Mouse (Mus musculus) limb, embryonic 12.5 days (tissue): ENCODE measurements around the gene Pde6d. TPM values are rescaled to one million over a fixed set of nuclear protein-coding genes. Genes with fewer than 3 reads are reported as not detected.
"Not testable (repeated sequence)": the region's sequence is repeated elsewhere in the genome, so short reads cannot be mapped to it uniquely, and the experiment has no call there.

Source experiments
- ATAC-seq: fragments of 200-750 bp; cut with Nextera tagmentation; 2 replicates; pipeline ENCODE4 v1.8.0; 2017; ENCODE audit warnings: low read depth, moderate TSS enrichment; ENCODE audit not compliant: insufficient number of reproducible peaks, insufficient read depth, low FRiP score, low TSS enrichment
- H3K27ac ChIP-seq: fragments of 300-500 bp; sonication (generic); 2 replicates; pipeline ENCODE4 v1.5.1; 2016; ENCODE audit warnings: mild to moderate bottlenecking, moderate library complexity
- H3K27me3 ChIP-seq: fragments of 300-500 bp; sonication (generic); 2 replicates; pipeline ENCODE4 v1.6.1; 2016; ENCODE audit warnings: mild to moderate bottlenecking, moderate library complexity
- H3K36me3 ChIP-seq: fragments of 300-500 bp; sonication (generic); 2 replicates; pipeline ENCODE4 v1.6.1; 2016; ENCODE audit warnings: mild to moderate bottlenecking, moderate library complexity
- H3K4me1 ChIP-seq: fragments of 300-500 bp; sonication (generic); replicated peaks from 2 replicates; pipeline ENCODE4 v1.6.1; 2016
- H3K4me2 ChIP-seq: fragments of 300-500 bp; sonication (generic); 2 replicates; pipeline ENCODE4 v1.6.1; 2016; ENCODE audit warnings: mild to moderate bottlenecking, moderate library complexity
- H3K4me3 ChIP-seq: fragments of 300-500 bp; sonication (generic); replicated peaks from 2 replicates; pipeline ENCODE4 v1.5.1; 2016; ENCODE audit warnings: mild to moderate bottlenecking
- H3K9ac ChIP-seq: fragments of 300-500 bp; sonication (generic); replicated peaks from 2 replicates; pipeline ENCODE4 v1.6.1; 2016; ENCODE audit warnings: mild to moderate bottlenecking, moderate library complexity
- H3K9me3 ChIP-seq: fragments of 300-500 bp; sonication (generic); 2 replicates; pipeline ENCODE4 v1.6.1; 2016; ENCODE audit warnings: mild to moderate bottlenecking, moderate library complexity
- WGBS: fragments of 180-500 bp; shearing (Covaris S2); methylation state at CpG from one replicate; pipeline ENCODE4 v1.1.7; 2016; 5-methylcytosine and 5-hydroxymethylcytosine counted together
- polyA plus RNA-seq: library from polyadenylated mRNA; unstranded; fragments of >200 nt; fragmentation: Nextera tagmentation; extraction: Ambion mirVana; gene quantifications from 2 replicates; pipeline ENCODE4 v1.2.1, GENCODE M21; 2016

Gene Pde6d
- polyA plus RNA-seq, 1 experiment from 2014 or later, result 90.7 TPM

GRCm38 (mm10) chr1:86525499-86526115 lies 56.8 kb downstream of the Pde6d start:
- H3K9ac ChIP-seq, result peak overlapping the region; percentile 96
- WGBS, result under 1% methylated on average over 43 of the region's 44 CpGs
- H3K27me3 ChIP-seq, result no peaks in the 10 kb centered on the region
- peak; percentile 2; the same call in 1 of the 2 replicates for ATAC-seq
- peak overlapping the region; percentile 99 for H3K4me3 ChIP-seq
- H3K4me1 ChIP-seq, result peaks cover 30% of the 10 kb centered on the region
- peak overlapping the region; percentile 100 for H3K27ac ChIP-seq
- H3K36me3 ChIP-seq, result peaks cover 23% of the 10 kb centered on the region
- peak overlapping the region; percentile 82 for H3K4me2 ChIP-seq
- H3K9me3 ChIP-seq, result no peaks in the 10 kb centered on the region

- Histone ChIP-seq H3K9me3 (no peaks in the 10 kb centered on the region), H3K27me3 (no peaks in the 10 kb centered on the region), H3K27ac (peak overlapping the region; percentile 100), H3K4me1 (peaks cover 29% of the 10 kb centered on the region), H3K9ac (peak overlapping the region; percentile 96), H3K4me2 (peak overlapping the region; percentile 82), H3K4me3 (peak overlapping the region; percentile 99), H3K36me3 (peaks cover 22% of the 10 kb centered on the region)
- 1% methylated on average over 53 of the region's 53 CpGs for WGBS
- ATAC-seq, result peak; percentile 63
These were observed 57.6 kb downstream of the Pde6d start for GRCm38 (mm10) chr1:86524619-86525498.

DNA sequence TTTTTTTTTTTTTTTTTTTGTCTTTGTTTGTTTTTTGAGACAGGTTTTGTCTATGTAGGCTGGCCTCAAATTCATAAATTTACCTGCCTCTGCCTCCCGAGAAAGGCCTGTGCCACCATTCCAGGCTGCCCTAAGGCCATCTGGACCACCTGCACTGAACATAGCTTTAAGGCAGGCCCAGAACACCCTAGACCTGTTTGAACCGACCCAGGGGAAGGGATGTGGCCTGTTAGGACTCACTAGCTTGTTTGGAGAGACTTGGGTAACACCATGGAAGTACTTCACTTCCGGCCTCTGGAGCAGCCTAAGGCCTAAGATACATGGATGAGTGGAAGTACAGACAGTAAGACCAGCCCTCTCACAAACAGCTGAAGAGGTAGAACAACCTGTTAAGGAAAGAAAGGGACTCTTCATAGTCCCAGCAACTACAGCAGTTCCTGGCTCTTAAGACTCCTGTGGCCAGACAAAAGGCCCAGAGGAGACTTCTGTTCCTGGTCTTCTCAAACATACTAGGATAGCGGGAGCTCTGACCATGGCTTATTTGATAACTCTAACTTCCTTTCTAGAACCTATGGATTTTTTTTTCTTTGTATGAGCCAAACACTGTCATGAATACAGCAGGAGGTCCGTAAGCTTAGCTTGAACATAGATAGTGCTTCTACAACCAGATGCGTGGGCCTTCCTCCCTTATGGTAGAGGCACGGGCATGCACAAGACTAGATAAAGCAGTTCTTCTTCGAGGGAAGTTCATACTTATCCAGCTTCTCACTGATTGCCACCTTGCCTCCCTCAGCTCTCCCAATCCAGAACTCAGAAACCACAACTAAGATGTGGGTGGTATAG lies 58.4 kb downstream of the Pde6d start:
- Histone ChIP-seq H3K4me3 (peak overlapping the region; percentile 99; the same call in 1 of the 2 replicates), H3K27me3 (no peaks in the 10 kb centered on the region), H3K9me3 (no peaks in the 10 kb centered on the region), H3K27ac (peak overlapping the region; percentile 100), H3K4me2 (peak overlapping the region; percentile 82), H3K4me1 (peaks cover 21% of the 10 kb centered on the region), H3K36me3 (peaks cover 13% of the 10 kb centered on the region), H3K9ac (peak overlapping the region; percentile 77)
- WGBS, result 81% methylated on average over 8 of the region's 8 CpGs
- ATAC-seq, result no peak

DNA sequence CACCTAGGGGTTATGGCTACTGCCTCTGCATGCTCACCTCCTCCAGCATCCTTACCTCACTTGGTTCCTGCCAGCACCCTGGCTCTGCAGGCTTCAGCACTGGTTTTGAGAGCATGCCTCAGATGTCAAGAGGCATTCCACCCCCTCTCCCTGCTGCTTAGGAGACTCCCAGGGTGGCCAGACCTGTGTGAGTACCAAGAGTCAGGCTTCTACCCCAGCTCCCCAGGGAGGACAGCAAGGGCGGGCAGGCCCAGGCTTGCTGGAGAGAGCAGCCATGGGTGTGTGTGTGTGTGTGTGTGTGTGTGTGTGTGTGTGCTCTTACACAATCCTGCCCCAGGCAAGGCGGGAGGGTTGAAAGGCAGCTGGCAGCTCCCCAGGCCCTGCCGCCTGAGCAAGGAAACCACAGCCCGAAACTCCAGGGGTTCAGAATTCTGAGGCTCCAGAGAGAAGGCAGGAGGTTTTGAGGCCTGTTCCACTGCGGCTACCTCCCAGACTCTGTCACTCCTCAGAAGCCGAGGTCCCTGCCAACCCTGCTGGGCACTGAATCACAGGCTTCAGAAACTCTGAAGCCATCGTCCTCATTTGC lies 60.0 kb downstream of the Pde6d start:
- H3K9ac ChIP-seq, result 0 out of 2 replicates have a peak overlapping the region, but pooled peaks have one; percentile 2
- 58% methylated on average over 7 of the region's 7 CpGs for WGBS
- H3K27ac ChIP-seq, result peak overlapping the region; percentile 77
- no peaks in the 10 kb centered on the region for H3K36me3 ChIP-seq
- no peak overlapping the region for H3K4me2 ChIP-seq
- peaks cover 19% of the 10 kb centered on the region for H3K4me1 ChIP-seq
- no peak for ATAC-seq
- H3K9me3 ChIP-seq, result no peaks in the 10 kb centered on the region
- H3K4me3 ChIP-seq, result no peak overlapping the region
- no peaks in the 10 kb centered on the region for H3K27me3 ChIP-seq

DNA sequence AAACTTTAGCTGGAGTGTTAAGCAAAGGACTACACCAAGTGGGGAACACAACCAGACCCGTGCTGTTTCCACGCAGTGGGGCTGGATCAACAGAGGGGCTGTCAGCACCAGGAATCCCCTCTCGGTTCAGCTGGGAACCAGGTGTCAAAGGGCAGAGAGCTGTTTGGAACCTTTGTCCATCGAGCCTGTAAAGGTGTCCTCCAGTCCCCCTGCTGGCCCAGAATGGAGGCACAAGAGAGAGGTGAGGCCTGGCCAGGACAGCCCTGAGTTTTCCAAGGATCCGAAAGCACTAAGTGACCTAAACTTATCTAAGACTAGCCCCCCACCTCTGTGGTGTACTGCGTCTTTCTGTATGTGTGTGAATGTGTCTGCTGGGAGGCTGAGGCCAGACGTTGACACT lies 62.1 kb downstream of the Pde6d start:
- 0 out of 2 replicates have a peak overlapping the region, but pooled peaks have one; percentile 9 for H3K27ac ChIP-seq

GRCm38 (mm10) chr1:86517076-86517475 lies 65.4 kb downstream of the Pde6d start:
- Histone ChIP-seq H3K27ac (no peak overlapping the region), H3K4me3 (no peak overlapping the region), H3K9ac (no peak overlapping the region), H3K9me3 (no peaks in the 10 kb centered on the region), H3K4me2 (no peak overlapping the region), H3K4me1 (peaks cover 10% of the 10 kb centered on the region), H3K27me3 (no peaks in the 10 kb centered on the region), H3K36me3 (no peaks in the 10 kb centered on the region)
- ATAC-seq, result no peak
- 73% methylated on average over 3 of the region's 3 CpGs for WGBS

More for the DNA sequence above, 62.1 kb downstream of the Pde6d start:
- Histone ChIP-seq H3K9ac (no peak overlapping the region), H3K4me3 (no peak overlapping the region), H3K27me3 (no peaks in the 10 kb centered on the region), H3K9me3 (no peaks in the 10 kb centered on the region), H3K4me2 (no peak overlapping the region), H3K4me1 (peaks cover 25% of the 10 kb centered on the region), H3K36me3 (no peaks in the 10 kb centered on the region)
- no peak for ATAC-seq
- WGBS, result 36% methylated on average over 7 of the region's 7 CpGs

DNA sequence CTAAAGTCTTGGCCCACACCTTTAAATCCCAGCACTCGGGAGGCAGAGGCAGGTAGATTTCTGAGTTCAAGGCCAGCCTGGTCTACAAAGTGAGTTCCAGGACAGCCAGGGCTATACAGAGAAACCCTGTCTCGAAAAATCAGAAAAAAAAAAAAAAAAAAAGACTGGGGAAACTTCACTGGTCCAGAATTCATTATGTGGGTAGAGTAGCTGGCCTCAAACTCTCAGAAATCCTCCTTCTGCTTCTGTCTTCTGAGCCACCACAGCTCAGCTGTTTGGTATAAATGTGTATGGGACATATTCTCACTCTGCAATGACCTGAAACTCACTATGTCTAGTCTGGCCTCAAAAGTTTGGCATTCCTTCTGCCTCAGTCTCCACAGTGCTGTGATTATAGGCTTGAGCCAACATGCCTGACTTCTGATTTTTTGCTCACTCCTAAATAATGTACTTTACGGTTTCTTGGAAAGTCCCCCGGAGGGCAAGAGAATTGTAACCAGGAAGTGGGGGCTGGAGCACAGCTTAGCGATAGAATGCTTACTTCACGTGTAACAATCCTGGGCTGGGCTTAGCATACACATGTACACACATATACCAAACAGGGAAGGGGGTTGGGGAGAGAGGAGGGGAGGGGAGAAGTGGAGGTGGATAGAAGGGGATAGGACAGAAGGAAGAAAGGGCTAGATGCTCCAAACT lies 66.6 kb downstream of the Pde6d start:
- no peaks in the 10 kb centered on the region for H3K27me3 ChIP-seq
- H3K4me3 ChIP-seq, result no peak overlapping the region
- peak; percentile 17; the same call in 1 of the 2 replicates for ATAC-seq
- 47% methylated on average over 6 of the region's 6 CpGs for WGBS
- H3K27ac ChIP-seq, result peak overlapping the region; percentile 53; the same call in 1 of the 2 replicates
- H3K36me3 ChIP-seq, result no peaks in the 10 kb centered on the region
- no peak overlapping the region for H3K9ac ChIP-seq
- H3K9me3 ChIP-seq, result no peaks in the 10 kb centered on the region
- H3K4me1 ChIP-seq, result peaks cover 14% of the 10 kb centered on the region
- no peak overlapping the region for H3K4me2 ChIP-seq

GRCm38 (mm10) chr1:86513031-86513430 lies 69.4 kb downstream of the Pde6d start:
- H3K36me3 ChIP-seq, H3K4me3 ChIP-seq, ATAC-seq, H3K4me2 ChIP-seq, H3K9me3 ChIP-seq, H3K9ac ChIP-seq, H3K27ac ChIP-seq, H3K27me3 ChIP-seq: not testable (repeated sequence)
- peaks cover 24% of the 10 kb centered on the region for H3K4me1 ChIP-seq
- WGBS, result 71% methylated on average over 1 of the region's 1 CpGs

GRCm38 (mm10) chr1:86512154-86512720 lies 70.2 kb downstream of the Pde6d start:
- WGBS, result 71% methylated on average over 4 of the region's 4 CpGs

More at GRCm38 (mm10) chr1:86512154-86512720, 70.2 kb downstream of the Pde6d start:
- ATAC-seq, result no peak
- Histone ChIP-seq H3K9me3 (no peaks in the 10 kb centered on the region), H3K9ac (no peak overlapping the region), H3K27me3 (no peaks in the 10 kb centered on the region), H3K4me3 (no peak overlapping the region), H3K4me2 (no peak overlapping the region), H3K36me3 (no peaks in the 10 kb centered on the region), H3K4me1 (peaks cover 24% of the 10 kb centered on the region), H3K27ac (peak overlapping the region; percentile 62; the same call in 1 of the 2 replicates)
